Comparison of ENCODE assay signal across 8 mouse cellular contexts in genomic region chr7:34655086-34655839, GRCm38 (mm10). TPM values are rescaled to one million over a fixed set of nuclear protein-coding genes. Genes with fewer than 3 reads are reported as not detected.
DNase-seq lines count a peak whose midpoint lies in the region; ATAC-seq lines count a peak whose summit lies in the region.

No protein-coding gene starts in this region.

- peak overlapping the region; percentile 87 for H3K4me2 ChIP-seq in embryonic facial prominence, embryonic 15.5 days (replicated peaks)
- peak overlapping the region; percentile 87 for H3K4me2 ChIP-seq in heart, embryonic 11.5 days
- H3K4me2 ChIP-seq in kidney, embryonic 15.5 days, result peak overlapping the region; percentile 87
- peak overlapping the region; percentile 78 for H3K4me2 ChIP-seq in stomach, embryonic 16.5 days (ENCODE audit: low read depth, low read length)

- H3K27me3 ChIP-seq in megakaryocyte, embryonic 14.5 days (replicated peaks), result peaks cover 81% of the 10 kb centered on the region
- no peaks in the 10 kb centered on the region for H3K27me3 ChIP-seq in embryonic facial prominence, embryonic 15.5 days
- H3K27me3 ChIP-seq in heart, embryonic 11.5 days (ENCODE audit: control insufficient read depth, insufficient read depth, low read length), result no peaks in the 10 kb centered on the region; the same call in 1 of the 2 replicates
- no peaks in the 10 kb centered on the region for H3K27me3 ChIP-seq in kidney, embryonic 15.5 days
- H3K27me3 ChIP-seq in stomach, embryonic 16.5 days (ENCODE audit: control insufficient read depth, insufficient read depth, low read length), result no peaks in the 10 kb centered on the region

- H3K27ac ChIP-seq in embryonic facial prominence, embryonic 15.5 days (replicated peaks), result peak overlapping the region; percentile 99
- H3K27ac ChIP-seq in heart, embryonic 11.5 days (ENCODE audit: low read depth, low read length), result peak overlapping the region; percentile 97
- peak overlapping the region; percentile 100 for H3K27ac ChIP-seq in kidney, embryonic 15.5 days
- peak overlapping the region; percentile 99 for H3K27ac ChIP-seq in stomach, embryonic 16.5 days (ENCODE audit: low read length)

- under 1% methylated on average over 62 of the region's 74 CpGs for WGBS in embryonic facial prominence, embryonic 15.5 days
- WGBS in heart, embryonic 11.5 days (ENCODE audit: insufficient replicate concordance), result under 1% methylated on average over 54 of the region's 74 CpGs
- WGBS in kidney, embryonic 15.5 days, result under 1% methylated on average over 62 of the region's 74 CpGs
- under 1% methylated on average over 64 of the region's 74 CpGs for WGBS in stomach, embryonic 16.5 days

- peak; percentile 81 for DNase-seq in liver
- peak; percentile 45 to 58 for DNase-seq in natural killer cell, adult 2 months (ENCODE audit: low spot score in 2 of 2)

- H3K36me3 ChIP-seq in megakaryocyte, embryonic 14.5 days (replicated peaks; ENCODE audit: low read length), result no peaks in the 10 kb centered on the region
- 0 out of 2 replicates have a peak, but pooled peaks cover 2% of the 10 kb centered on the region for H3K36me3 ChIP-seq in embryonic facial prominence, embryonic 15.5 days
- no peaks in the 10 kb centered on the region for H3K36me3 ChIP-seq in heart, embryonic 11.5 days (ENCODE audit: control insufficient read depth, insufficient read depth, low read length)
- H3K36me3 ChIP-seq in kidney, embryonic 15.5 days, result peaks cover 4% of the 10 kb centered on the region
- H3K36me3 ChIP-seq in stomach, embryonic 16.5 days (ENCODE audit: control insufficient read depth, insufficient read depth, low read length), result no peaks in the 10 kb centered on the region

- H3K4me1 ChIP-seq in megakaryocyte, embryonic 14.5 days, result peaks cover 22% of the 10 kb centered on the region
- peaks cover 28% of the 10 kb centered on the region for H3K4me1 ChIP-seq in embryonic facial prominence, embryonic 15.5 days
- H3K4me1 ChIP-seq in heart, embryonic 11.5 days (ENCODE audit: control insufficient read depth, insufficient read depth, low read length), result peaks cover 6% of the 10 kb centered on the region; the same call in 1 of the 2 replicates
- peaks cover 31% of the 10 kb centered on the region for H3K4me1 ChIP-seq in kidney, embryonic 15.5 days
- peaks cover 10% of the 10 kb centered on the region; the same call in 1 of the 2 replicates for H3K4me1 ChIP-seq in stomach, embryonic 16.5 days (ENCODE audit: control insufficient read depth, insufficient read depth, low read length)

- H3K9me3 ChIP-seq in megakaryocyte, embryonic 14.5 days, result no peaks in the 10 kb centered on the region
- H3K9me3 ChIP-seq in embryonic facial prominence, embryonic 15.5 days (replicated peaks), result no peaks in the 10 kb centered on the region
- H3K9me3 ChIP-seq in heart, embryonic 11.5 days (replicated peaks; ENCODE audit: control insufficient read depth, low read length), result no peaks in the 10 kb centered on the region
- no peaks in the 10 kb centered on the region for H3K9me3 ChIP-seq in kidney, embryonic 15.5 days (replicated peaks)
- no peaks in the 10 kb centered on the region for H3K9me3 ChIP-seq in stomach, embryonic 16.5 days (replicated peaks; ENCODE audit: control insufficient read depth, low read length)

- H3K9ac ChIP-seq in embryonic facial prominence, embryonic 15.5 days, result peak overlapping the region; percentile 85
- peak overlapping the region; percentile 92 for H3K9ac ChIP-seq in heart, embryonic 11.5 days (ENCODE audit: low read depth, low read length)
- H3K9ac ChIP-seq in kidney, embryonic 15.5 days, result peak overlapping the region; percentile 90
- peak overlapping the region; percentile 94 for H3K9ac ChIP-seq in stomach, embryonic 16.5 days (ENCODE audit: low read length)

- no peak for ATAC-seq in megakaryocyte, adult 5-6 weeks (ENCODE audit: poor library complexity, severe bottlenecking)
- peak; percentile 79 for ATAC-seq in embryonic facial prominence, embryonic 15.5 days (ENCODE audit: insufficient number of reproducible peaks, low FRiP score, low TSS enrichment, low read depth)
- ATAC-seq in heart, embryonic 11.5 days (replicated peaks; ENCODE audit: insufficient number of reproducible peaks, low FRiP score, low TSS enrichment), result peak; percentile 62
- peak; percentile 81 for ATAC-seq in kidney, embryonic 15.5 days (replicated peaks; ENCODE audit: low FRiP score)
- peak; percentile 84 for ATAC-seq in stomach, embryonic 16.5 days (ENCODE audit: insufficient read depth, low FRiP score)

- peak overlapping the region; percentile 92 for H3K4me3 ChIP-seq in megakaryocyte, embryonic 14.5 days (replicated peaks)
- H3K4me3 ChIP-seq in embryonic facial prominence, embryonic 15.5 days (replicated peaks), result peak overlapping the region; percentile 58
- H3K4me3 ChIP-seq in heart, embryonic 11.5 days (ENCODE audit: low read depth, low read length), result peak overlapping the region; percentile 74
- H3K4me3 ChIP-seq in kidney, embryonic 15.5 days (replicated peaks), result peak overlapping the region; percentile 83
- H3K4me3 ChIP-seq in stomach, embryonic 16.5 days (replicated peaks; ENCODE audit: low read length), result peak overlapping the region; percentile 80

RNA-seq across cellular contexts. Expression of gene Kctd15, which starts 1.3 kb away (rescaled TPM):
- 1.0 and 1.4 TPM in 2 replicates for polyA plus RNA-seq in megakaryocyte, embryonic 14.5 days (2012; ENCODE audit: insufficient read depth, low replicate concordance)
- total RNA-seq in megakaryocyte, adult 5-6 weeks (2015), result 0.30 TPM in 1 of 2 replicates, not detected in the other
- total RNA-seq in megakaryocyte, adult 5-6 weeks (2017), result 0.07 TPM in 1 of 2 replicates, not detected in the other
- 37.7 and 39.1 TPM in 2 replicates for polyA plus RNA-seq in embryonic facial prominence, embryonic 15.5 days (2015; fragmentation: Nextera tagmentation; extraction: Ambion mirVana)
- polyA plus RNA-seq in heart, embryonic 11.5 days (2014; fragmentation: Nextera tagmentation; extraction: Ambion mirVana), result 4.5 and 5.7 TPM in 2 replicates
- 33.4 and 37.0 TPM in 2 replicates for polyA plus RNA-seq in kidney, embryonic 15.5 days (2015; fragmentation: Nextera tagmentation; extraction: Ambion mirVana)
- polyA plus RNA-seq in stomach, embryonic 16.5 days (2015; fragmentation: Nextera tagmentation; extraction: Ambion mirVana), result 18.5 and 26.0 TPM in 2 replicates
